Mouse (Mus musculus) layer of hippocampus, postnatal 36 days (tissue): Measurements from ENCODE around the gene Abcc4. TPM values are rescaled to one million over a fixed set of nuclear protein-coding genes. Genes with fewer than 3 reads are reported as not detected.

Experiments
- microRNA-seq, 2 experiments: library from miRNA; unstranded; fragments of <30 nt; microRNA quantifications; one replicate each; pipeline ENCODE4 v1.2.0; 2021
- total RNA-seq, 2 experiments: library from RNA; stranded (reverse); gene quantifications; 2 replicates each; pipeline ENCODE4 v1.2.3; 2021

Gene Abcc4
- total RNA-seq, 2 experiments from 2014 or later, result 8.2 to 10.4 TPM

Small RNA genes lying within 50 kb of the gene (microRNA-seq; reads per million reads assigned to microRNA genes)
- gene Mir6391, result 0 reads per million in 2 experiments

Other genes with a start within 250 kb of the Abcc4 start
- gene Cldn10, start 81.7 kb upstream of the Abcc4 start, total RNA-seq, result 10 to 100 TPM; 31.9 to 33.7 TPM
- 100 to 1,000 TPM; 115 to 130 TPM for gene Dzip1, start 219.2 kb upstream of the Abcc4 start, total RNA-seq
- 10 to 100 TPM; 41.8 to 50.9 TPM for gene Dnajc3, start 231.8 kb upstream of the Abcc4 start, total RNA-seq